Mouse (Mus musculus): ENCODE results near the gene Gm20812.
"Not testable (repeated sequence)": the region's sequence is repeated elsewhere in the genome, so short reads cannot be mapped to it uniquely, and the experiment has no call there.

Gene Gm20812

DNA sequence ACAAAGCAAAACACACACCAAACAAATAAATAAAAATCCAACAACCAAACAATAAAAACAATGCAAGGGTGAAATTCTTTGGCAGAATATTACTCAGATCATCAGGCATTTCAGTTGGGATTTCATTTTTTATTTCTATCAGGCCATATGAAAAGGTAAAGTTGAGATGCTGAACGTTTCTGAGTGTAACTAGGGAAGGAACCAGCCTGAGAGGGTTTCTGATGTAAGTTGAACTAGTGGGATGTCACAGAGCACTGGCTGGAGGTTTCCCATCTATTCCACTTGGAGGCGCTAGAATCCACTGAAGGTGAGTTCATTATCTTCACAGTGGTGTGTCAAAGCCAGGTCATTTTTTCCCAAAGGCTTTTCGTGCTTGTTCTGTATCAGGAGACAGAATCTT is at the start of gene Gm20812:
Gene Gm20812, plus strand, starts transcription at position 301 of the 400 bp plus-strand sequence.
- not testable (repeated sequence) for DNase-seq (ENCODE audit: low spot score)
